Mouse (Mus musculus) heart, adult 2 months (tissue): ENCODE measurements around the gene Ano10. TPM values are rescaled to one million over a fixed set of nuclear protein-coding genes. Genes with fewer than 3 reads are reported as not detected.
"Not testable (repeated sequence)": the region's sequence is repeated elsewhere in the genome, so short reads cannot be mapped to it uniquely, and the experiment has no call there.

Experiments used
- DNase-seq, 2 experiments: peaks; one replicate each; pipeline ENCODE4 v3.0.0; 2021
- H3K27ac ChIP-seq: fragments of 200-600 bp; 2 replicates; pipeline ENCODE4 v1.8.1; 2022
- H3K27me3 ChIP-seq: fragments of 200-500 bp; 2 replicates; pipeline ENCODE4 v1.6.1; 2012; ENCODE audit warnings: mild to moderate bottlenecking, low read length, inconsistent platforms, mixed read lengths; ENCODE audit not compliant: control insufficient read depth, insufficient read depth
- H3K36me3 ChIP-seq: fragments of 200-500 bp; 2 replicates; pipeline ENCODE4 v1.6.1; 2012; ENCODE audit warnings: low read length, inconsistent platforms; ENCODE audit not compliant: control insufficient read depth, insufficient read depth
- H3K4me1 ChIP-seq: fragments of 200-500 bp; 2 replicates; pipeline ENCODE4 v1.6.1; 2011; ENCODE audit warnings: low read length; ENCODE audit not compliant: control insufficient read depth, insufficient read depth
- H3K4me3 ChIP-seq: fragments of 200-600 bp; 2 replicates; pipeline ENCODE4 v1.8.1; 2022
- H3K79me2 ChIP-seq: fragments of 200-500 bp; replicated peaks from 2 replicates; pipeline ENCODE4 v1.6.1; 2012; ENCODE audit warnings: mild to moderate bottlenecking, inconsistent platforms, low read length, moderate library complexity, mixed read lengths; ENCODE audit not compliant: control insufficient read depth, insufficient read depth
- H3K9ac ChIP-seq: fragments of 200-500 bp; 2 replicates; pipeline ENCODE4 v1.6.1; 2012; ENCODE audit warnings: low read depth, mild to moderate bottlenecking, control low read depth, inconsistent platforms, low read length, mixed read lengths
- CTCF ChIP-seq: fragments of 200-600 bp; IDR thresholded peaks from 2 replicates; pipeline ENCODE4 v1.8.1; 2022; ENCODE audit warnings: antibody characterized with exemption, mild to moderate bottlenecking, moderate library complexity
- EP300 ChIP-seq: fragments of 200-500 bp; IDR thresholded peaks from 2 replicates; pipeline ENCODE4 v1.6.1; 2011; ENCODE audit warnings: low read depth, low read length, control low read depth; ENCODE audit not compliant: insufficient read depth
- POLR2A ChIP-seq: fragments of 200-500 bp; IDR thresholded peaks from 2 replicates; pipeline ENCODE4 v1.6.1; 2011; ENCODE audit warnings: mild to moderate bottlenecking, low read depth, low read length, control low read depth; ENCODE audit not compliant: insufficient read depth
- WGBS: fragments of 180-500 bp; shearing (Covaris S2); methylation state at CpG from one replicate; pipeline ENCODE4 v1.1.7; 2018; 5-methylcytosine and 5-hydroxymethylcytosine counted together
- intact Hi-C: fragments of 180-260 bp; cut with DNase I; formaldehyde crosslinking; loops from one replicate; pipeline ENCODE4 v1.15.1; 2025
- polyA plus RNA-seq: library from polyadenylated mRNA; depleted of rRNA; stranded (reverse); fragments of >200 nt; gene quantifications from 2 replicates; pipeline ENCODE4 v1.2.3, GENCODE M21; 2012
- total RNA-seq, 2 experiments: library from RNA; stranded (reverse); gene quantifications; 2 replicates each; pipeline ENCODE4 v1.2.3; 2021

The Ano10 gene
- total and polyA plus RNA-seq, 3 experiments = 167 to 214 (median 180) TPM

GRCm38 (mm10) chr9:122325996-122326395 lies 31.8 kb upstream of the Ano10 start:
- 85% methylated on average over 1 of the region's 1 CpGs for WGBS
- Histone ChIP-seq H3K79me2 (no peaks in the 10 kb centered on the region), H3K4me1 (no peaks in the 10 kb centered on the region), H3K9ac (no peak overlapping the region), H3K27ac (no peak overlapping the region), H3K36me3 (no peaks in the 10 kb centered on the region), H3K4me3 (no peak overlapping the region), H3K27me3 (no peaks in the 10 kb centered on the region)
- no peak for DNase-seq
- intact Hi-C loops = no loop called here
- TF ChIP-seq POLR2A (no peak), EP300 (no peak), CTCF (no peak)

GRCm38 (mm10) chr9:122322356-122322755 lies 28.1 kb upstream of the Ano10 start:
- Histone ChIP-seq H3K27ac (no peak overlapping the region), H3K36me3 (no peaks in the 10 kb centered on the region), H3K4me3 (no peak overlapping the region), H3K4me1 (no peaks in the 10 kb centered on the region), H3K9ac (no peak overlapping the region), H3K27me3 (no peaks in the 10 kb centered on the region), H3K79me2 (no peaks in the 10 kb centered on the region)
- intact Hi-C loops = no loop called here
- TF ChIP-seq EP300 (no peak), POLR2A (no peak), CTCF (no peak)
- no peak for DNase-seq
- 60% methylated on average over 3 of the region's 3 CpGs for WGBS

GRCm38 (mm10) chr9:122320626-122321025 lies 26.4 kb upstream of the Ano10 start:
- no peaks in the 10 kb centered on the region for H3K4me1 ChIP-seq
- no peaks in the 10 kb centered on the region for H3K36me3 ChIP-seq
- intact Hi-C loops = no loop called here
- H3K27ac ChIP-seq = no peak overlapping the region
- 88% methylated on average over 4 of the region's 4 CpGs for WGBS
- no peak for DNase-seq
- TF ChIP-seq CTCF = no peak
- TF ChIP-seq POLR2A = no peak
- TF ChIP-seq EP300 = no peak
- H3K4me3 ChIP-seq = no peak overlapping the region
- H3K27me3 ChIP-seq = no peaks in the 10 kb centered on the region
- no peaks in the 10 kb centered on the region for H3K79me2 ChIP-seq
- no peak overlapping the region for H3K9ac ChIP-seq

- WGBS = 49% methylated on average over 7 of the region's 7 CpGs
- intact Hi-C loops = loop anchor here (10.0 kb wide), 1 partner anchor 302 kb away; no protein-coding TSS in a partner anchor
- Histone ChIP-seq H3K27me3 (no peaks in the 10 kb centered on the region), H3K4me1 (no peaks in the 10 kb centered on the region), H3K4me3 (no peak overlapping the region), H3K36me3 (no peaks in the 10 kb centered on the region), H3K9ac (no peak overlapping the region), H3K79me2 (no peaks in the 10 kb centered on the region), H3K27ac (no peak overlapping the region)
- DNase-seq = no peak
- TF ChIP-seq POLR2A (no peak), CTCF (no peak), EP300 (no peak)
Measured at GRCm38 (mm10) chr9:122316562-122316961, 22.3 kb upstream of the Ano10 start.

- Histone ChIP-seq H3K9ac (no peak overlapping the region), H3K79me2 (no peaks in the 10 kb centered on the region), H3K4me3 (no peak overlapping the region), H3K27ac (no peak overlapping the region), H3K36me3 (no peaks in the 10 kb centered on the region), H3K4me1 (no peaks in the 10 kb centered on the region; the same call in 1 of the 2 replicates), H3K27me3 (no peaks in the 10 kb centered on the region)
- no peak for DNase-seq
- 88% methylated on average over 11 of the region's 11 CpGs for WGBS
- intact Hi-C loops = loop anchor here (10.0 kb wide), 1 partner anchor 301 kb away; no protein-coding TSS in a partner anchor
- TF ChIP-seq CTCF (no peak), EP300 (no peak), POLR2A (no peak)
Measured at GRCm38 (mm10) chr9:122315501-122315900, 21.3 kb upstream of the Ano10 start.

GRCm38 (mm10) chr9:122314942-122315341 lies 20.7 kb upstream of the Ano10 start:
- H3K36me3 ChIP-seq = no peaks in the 10 kb centered on the region
- H3K27ac ChIP-seq = no peak overlapping the region
- DNase-seq = no peak
- no peaks in the 10 kb centered on the region for H3K27me3 ChIP-seq
- intact Hi-C loops = loop anchor here (10.0 kb wide), 1 partner anchor 300 kb away; no protein-coding TSS in a partner anchor
- WGBS = 55% methylated on average over 4 of the region's 4 CpGs
- no peak overlapping the region for H3K4me3 ChIP-seq
- H3K4me1 ChIP-seq = no peaks in the 10 kb centered on the region; the same call in 1 of the 2 replicates
- H3K79me2 ChIP-seq = no peaks in the 10 kb centered on the region
- H3K9ac ChIP-seq = no peak overlapping the region
- TF ChIP-seq EP300 (no peak), POLR2A (no peak), CTCF (no peak)

GRCm38 (mm10) chr9:122314386-122314785 lies 20.2 kb upstream of the Ano10 start:
- Histone ChIP-seq H3K4me1 (no peaks in the 10 kb centered on the region; the same call in 1 of the 2 replicates), H3K36me3 (no peaks in the 10 kb centered on the region), H3K9ac (no peak overlapping the region), H3K4me3 (no peak overlapping the region), H3K27ac (no peak overlapping the region), H3K27me3 (no peaks in the 10 kb centered on the region), H3K79me2 (no peaks in the 10 kb centered on the region)
- TF ChIP-seq EP300 = no peak
- no peak for TF ChIP-seq CTCF
- no peak for TF ChIP-seq POLR2A
- intact Hi-C loops = loop anchor here (10.0 kb wide), 1 partner anchor 300 kb away; no protein-coding TSS in a partner anchor
- WGBS = 80% methylated on average over 6 of the region's 6 CpGs
- DNase-seq = no peak

- WGBS = 80% methylated on average over 1 of the region's 1 CpGs
- not testable (repeated sequence) for H3K27ac ChIP-seq, H3K9ac ChIP-seq, H3K36me3 ChIP-seq, H3K79me2 ChIP-seq, H3K4me1 ChIP-seq, H3K4me3 ChIP-seq, DNase-seq, H3K27me3 ChIP-seq
- intact Hi-C loops = loop anchor here (10.0 kb wide), 1 partner anchor 298 kb away; no protein-coding TSS in a partner anchor
Measured at GRCm38 (mm10) chr9:122313128-122313527, 18.9 kb upstream of the Ano10 start.
